Mouse (Mus musculus) forebrain, embryonic 10.5 days (tissue): ENCODE measurements around the gene Cpne5. TPM values are rescaled to one million over a fixed set of nuclear protein-coding genes. Genes with fewer than 3 reads are reported as not detected.
"Not testable (repeated sequence)": the region's sequence is repeated elsewhere in the genome, so short reads cannot be mapped to it uniquely, and the experiment has no call there.

ENCODE experiments used
- DNase-seq: peaks from one replicate; pipeline ENCODE4 v3.0.0-alpha.2; 2017; ENCODE audit warnings: low spot score; ENCODE audit errors: extremely low spot score
- H3K27ac ChIP-seq: fragments of 300-500 bp; sonication (generic); 2 replicates; pipeline ENCODE4 v1.5.1; 2016; ENCODE audit warnings: mild to moderate bottlenecking
- H3K27me3 ChIP-seq: fragments of 300-500 bp; sonication (generic); 2 replicates; pipeline ENCODE4 v1.6.1; 2016; ENCODE audit warnings: mild to moderate bottlenecking; ENCODE audit not compliant: poor library complexity, severe bottlenecking
- H3K36me3 ChIP-seq: fragments of 300-500 bp; sonication (generic); replicated peaks from 2 replicates; pipeline ENCODE4 v1.6.1; 2016; ENCODE audit warnings: mild to moderate bottlenecking, moderate library complexity
- H3K4me1 ChIP-seq: fragments of 300-500 bp; sonication (generic); 2 replicates; pipeline ENCODE4 v1.6.1; 2016
- H3K4me3 ChIP-seq: fragments of 300-500 bp; sonication (generic); 2 replicates; pipeline ENCODE4 v1.5.1; 2016; ENCODE audit warnings: mild to moderate bottlenecking, moderate library complexity
- H3K9me3 ChIP-seq: fragments of 300-500 bp; sonication (generic); 2 replicates; pipeline ENCODE4 v1.6.1; 2016; ENCODE audit warnings: mild to moderate bottlenecking, moderate library complexity
- WGBS: fragments of 180-500 bp; shearing (Covaris S2); methylation state at CpG from one replicate; pipeline ENCODE4 v1.1.7; 2016; 5-methylcytosine and 5-hydroxymethylcytosine counted together
- polyA plus RNA-seq: library from polyadenylated mRNA; unstranded; fragments of >200 nt; fragmentation: Nextera tagmentation; extraction: Ambion mirVana; gene quantifications from 2 replicates; pipeline ENCODE4 v1.2.1, GENCODE M21; 2016

The Cpne5 gene
- polyA plus RNA-seq, 1 experiment from 2014 or later: 5.3 TPM

DNA sequence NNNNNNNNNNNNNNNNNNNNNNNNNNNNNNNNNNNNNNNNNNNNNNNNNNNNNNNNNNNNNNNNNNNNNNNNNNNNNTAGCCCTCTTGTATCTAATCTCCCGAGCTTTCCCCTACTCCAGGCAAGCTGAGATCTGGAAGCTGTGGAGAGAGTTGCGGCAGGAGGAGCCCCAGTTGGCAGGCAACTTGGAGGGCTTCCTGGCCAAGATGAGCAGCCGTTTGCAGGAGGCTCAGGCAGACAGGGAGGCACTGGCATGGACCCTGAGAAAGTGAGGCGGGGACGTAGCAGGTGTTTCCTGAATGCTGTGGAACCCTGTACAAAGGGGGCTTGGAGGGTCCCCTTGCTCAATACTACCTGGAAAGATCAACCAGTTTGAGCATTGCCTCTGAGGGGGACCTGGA, 102.9 kb downstream of the Cpne5 start:
- Histone ChIP-seq H3K36me3 (no peaks in the 10 kb centered on the region), H3K27ac (no peak overlapping the region), H3K4me3 (no peak overlapping the region), H3K4me1 (peaks cover 20% of the 10 kb centered on the region), H3K27me3 (no peaks in the 10 kb centered on the region), H3K9me3 (no peaks in the 10 kb centered on the region)
- WGBS: 81% methylated on average over 5 of the region's 5 CpGs
- no peak for DNase-seq

DNA sequence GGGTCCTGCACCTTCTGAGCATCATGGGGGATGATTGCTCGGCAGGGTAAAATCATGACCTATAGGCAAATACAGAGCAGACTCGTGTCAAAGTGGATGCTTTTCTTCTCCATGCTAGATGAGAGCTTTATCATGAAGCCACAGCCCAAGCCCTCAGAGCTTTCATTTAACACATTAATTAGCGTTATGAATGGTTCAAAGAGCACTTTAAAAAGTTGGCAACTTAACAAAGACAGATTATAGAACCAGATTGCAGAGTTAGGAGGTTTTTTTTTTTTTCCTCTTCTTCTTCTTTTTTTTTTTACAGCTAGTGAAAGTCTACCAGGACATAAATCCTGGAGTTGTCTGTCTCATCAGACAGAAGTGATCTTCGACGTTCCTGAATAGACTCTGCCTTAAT, 108.6 kb downstream of the Cpne5 start:
- Histone ChIP-seq H3K9me3 (no peaks in the 10 kb centered on the region), H3K27me3 (no peaks in the 10 kb centered on the region), H3K27ac (no peak overlapping the region), H3K4me1 (peaks cover 30% of the 10 kb centered on the region), H3K4me3 (no peak overlapping the region), H3K36me3 (no peaks in the 10 kb centered on the region)
- 39% methylated on average over 5 of the region's 5 CpGs for WGBS
- no peak for DNase-seq

DNA sequence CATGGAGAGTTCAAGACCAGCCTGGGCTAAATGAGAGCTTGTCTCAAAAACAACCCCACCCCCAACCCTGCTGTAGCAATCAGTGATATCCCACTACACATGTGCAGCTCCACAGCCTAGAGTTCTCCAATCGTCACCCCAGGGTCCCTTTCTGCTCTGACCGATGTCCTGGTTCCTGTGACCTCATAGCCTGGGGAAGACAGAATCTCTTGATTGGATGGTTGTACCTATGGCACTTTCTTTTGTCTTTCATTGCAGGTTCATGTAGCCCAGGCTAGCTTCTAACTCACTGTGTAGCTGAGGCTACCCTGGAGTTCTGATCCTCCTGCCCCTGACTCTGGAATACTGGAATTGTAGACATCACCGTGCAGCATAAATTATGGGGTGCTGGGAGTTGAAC, 111.4 kb downstream of the Cpne5 start:
- no peak overlapping the region for H3K27ac ChIP-seq
- H3K36me3 ChIP-seq: no peaks in the 10 kb centered on the region
- no peak overlapping the region for H3K4me3 ChIP-seq
- no peaks in the 10 kb centered on the region for H3K9me3 ChIP-seq
- WGBS: 92% methylated on average over 3 of the region's 3 CpGs
- H3K4me1 ChIP-seq: peaks cover 16% of the 10 kb centered on the region
- no peaks in the 10 kb centered on the region for H3K27me3 ChIP-seq
- no peak for DNase-seq

DNA sequence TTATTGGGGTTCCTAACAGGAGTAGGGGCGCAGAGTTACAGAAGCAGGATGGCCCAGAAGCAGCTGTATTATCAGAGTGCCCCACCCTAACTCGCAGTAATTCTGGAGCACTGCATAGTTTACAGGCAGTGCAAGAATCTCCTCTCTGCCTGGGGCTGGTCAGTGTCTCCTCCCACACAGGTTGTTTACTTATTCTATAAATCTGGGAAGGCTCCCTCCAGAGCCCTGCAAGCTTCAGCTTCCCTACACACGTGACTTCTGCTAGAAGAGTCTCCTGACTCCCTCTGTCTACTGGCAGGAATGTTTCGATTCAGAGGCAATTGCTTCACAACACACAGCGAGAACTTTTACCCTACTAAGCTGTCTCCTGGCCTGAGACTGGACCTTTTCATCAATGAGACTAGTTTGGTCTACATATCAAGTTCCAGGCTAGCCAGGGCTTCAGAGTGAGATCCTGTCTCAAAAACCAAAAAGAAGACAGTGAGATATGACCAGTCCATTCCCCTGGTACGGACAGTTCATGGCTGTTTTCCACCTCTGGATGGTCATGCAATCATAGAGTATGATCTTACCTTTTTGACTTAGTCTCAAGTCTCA, 114.3 kb downstream of the Cpne5 start:
- H3K27ac ChIP-seq: no peak overlapping the region
- H3K4me1 ChIP-seq: no peaks in the 10 kb centered on the region
- H3K36me3 ChIP-seq: no peaks in the 10 kb centered on the region
- H3K4me3 ChIP-seq: no peak overlapping the region
- DNase-seq: no peak
- H3K9me3 ChIP-seq: no peaks in the 10 kb centered on the region
- WGBS: 83% methylated on average over 6 of the region's 6 CpGs
- H3K27me3 ChIP-seq: no peaks in the 10 kb centered on the region

DNA sequence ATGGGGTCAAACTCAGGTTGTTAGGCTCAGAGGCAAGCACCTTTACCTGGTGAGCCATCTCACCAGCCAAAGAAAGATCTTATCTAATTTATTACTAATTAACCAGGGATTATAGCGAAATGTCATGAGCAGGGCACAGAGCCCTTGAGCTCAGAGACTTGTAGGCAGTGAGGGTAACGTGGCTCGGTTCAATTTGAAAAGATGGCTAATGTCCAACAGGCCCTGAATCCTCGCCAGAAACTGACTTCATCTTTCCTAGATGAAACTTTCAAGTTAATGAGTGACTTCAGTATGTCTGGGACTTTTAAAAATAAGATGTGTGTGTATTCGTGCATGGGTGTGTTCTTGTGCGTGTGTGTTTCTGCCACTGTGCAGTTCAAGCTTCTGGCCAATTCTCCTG, 115.2 kb downstream of the Cpne5 start:
- Histone ChIP-seq H3K4me1 (no peaks in the 10 kb centered on the region), H3K27ac (no peak overlapping the region), H3K9me3 (no peaks in the 10 kb centered on the region), H3K4me3 (no peak overlapping the region), H3K36me3 (no peaks in the 10 kb centered on the region), H3K27me3 (no peaks in the 10 kb centered on the region)
- no peak for DNase-seq
- WGBS: 91% methylated on average over 6 of the region's 6 CpGs

DNA sequence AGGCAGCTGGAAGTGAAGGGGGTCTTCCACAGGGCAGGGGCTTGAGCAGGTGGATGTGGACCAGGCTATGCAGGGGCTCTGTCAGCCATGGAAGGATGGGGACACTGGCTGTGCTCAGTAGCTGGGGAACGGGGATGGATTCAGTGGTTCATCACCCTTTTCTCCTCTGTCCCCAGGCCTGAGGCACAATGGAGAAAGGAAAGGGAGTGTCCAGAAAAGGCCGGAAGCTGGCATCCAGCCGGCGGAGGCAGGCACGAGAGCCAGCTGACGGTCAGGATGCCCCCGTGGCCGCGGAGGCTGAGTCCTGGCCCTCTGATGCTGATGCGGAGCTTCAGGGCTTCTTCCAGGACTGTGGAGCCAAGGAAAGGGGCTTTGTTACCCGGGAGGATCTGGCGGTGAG, 117.3 kb downstream of the Cpne5 start:
- H3K4me3 ChIP-seq: no peak overlapping the region
- H3K27ac ChIP-seq: 0 out of 2 replicates have a peak overlapping the region, but pooled peaks have one; percentile 21
- H3K9me3 ChIP-seq: no peaks in the 10 kb centered on the region
- WGBS: 58% methylated on average over 12 of the region's 12 CpGs
- no peak for DNase-seq
- H3K27me3 ChIP-seq: no peaks in the 10 kb centered on the region
- no peaks in the 10 kb centered on the region for H3K4me1 ChIP-seq
- H3K36me3 ChIP-seq: no peaks in the 10 kb centered on the region

DNA sequence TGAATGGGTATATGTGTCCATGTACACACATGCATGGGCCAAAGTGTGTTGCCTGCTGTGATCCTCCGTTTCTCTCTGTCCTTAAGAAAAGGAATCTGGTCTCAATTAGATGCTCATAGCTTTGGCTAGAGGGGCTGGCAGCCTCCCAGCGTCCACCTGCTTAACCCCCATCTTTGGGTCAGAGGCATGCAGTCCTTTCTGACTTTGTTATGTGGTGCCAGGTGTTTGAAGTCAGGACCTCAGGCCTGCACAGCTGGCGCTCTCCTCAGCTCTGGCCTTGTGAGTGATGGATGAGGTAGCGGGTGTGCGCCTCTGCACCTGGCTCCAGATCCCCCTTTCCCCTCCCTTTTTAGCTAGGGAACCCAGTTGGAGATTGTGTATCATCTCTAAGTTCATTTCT, 119.9 kb downstream of the Cpne5 start:
- no peak overlapping the region for H3K4me3 ChIP-seq
- DNase-seq: no peak
- H3K27me3 ChIP-seq: no peaks in the 10 kb centered on the region
- no peaks in the 10 kb centered on the region for H3K9me3 ChIP-seq
- 72% methylated on average over 5 of the region's 5 CpGs for WGBS
- H3K36me3 ChIP-seq: no peaks in the 10 kb centered on the region
- no peaks in the 10 kb centered on the region for H3K4me1 ChIP-seq
- no peak overlapping the region for H3K27ac ChIP-seq

DNA sequence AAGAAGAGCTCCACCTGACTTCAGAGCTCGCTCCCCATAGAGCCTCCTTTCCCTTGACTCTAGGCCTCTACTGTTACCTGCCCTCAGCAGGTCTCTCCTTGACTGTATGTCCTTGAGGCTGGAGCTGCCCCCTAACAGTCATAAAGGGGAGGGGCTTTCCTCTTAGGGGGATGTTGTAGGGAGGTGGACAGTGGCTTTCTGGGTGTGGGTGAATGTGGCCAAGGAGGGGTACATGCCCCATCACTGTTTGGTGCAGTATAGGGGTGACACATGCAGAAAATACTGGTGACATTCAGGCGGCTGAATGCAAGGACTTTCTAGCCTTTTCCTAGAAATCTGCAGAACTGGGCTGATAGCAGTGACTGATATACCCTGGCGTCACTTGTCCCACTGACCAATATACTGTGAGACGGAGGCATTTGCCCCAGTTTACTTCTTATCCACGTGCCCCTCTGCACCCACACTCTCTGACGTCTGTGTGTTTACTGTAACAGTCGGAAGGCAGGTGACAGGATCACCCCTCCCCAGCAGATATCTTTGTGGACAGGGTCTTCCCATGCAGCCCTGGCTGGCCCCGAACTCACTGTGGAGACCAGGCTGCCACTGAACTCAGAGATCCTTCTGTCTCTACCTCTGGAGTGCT, 120.8 kb downstream of the Cpne5 start:
- H3K9me3 ChIP-seq: no peaks in the 10 kb centered on the region
- no peak for DNase-seq
- no peaks in the 10 kb centered on the region for H3K27me3 ChIP-seq
- H3K4me1 ChIP-seq: no peaks in the 10 kb centered on the region
- H3K36me3 ChIP-seq: no peaks in the 10 kb centered on the region
- no peak overlapping the region for H3K4me3 ChIP-seq
- no peak overlapping the region for H3K27ac ChIP-seq
- WGBS: 76% methylated on average over 8 of the region's 8 CpGs

DNA sequence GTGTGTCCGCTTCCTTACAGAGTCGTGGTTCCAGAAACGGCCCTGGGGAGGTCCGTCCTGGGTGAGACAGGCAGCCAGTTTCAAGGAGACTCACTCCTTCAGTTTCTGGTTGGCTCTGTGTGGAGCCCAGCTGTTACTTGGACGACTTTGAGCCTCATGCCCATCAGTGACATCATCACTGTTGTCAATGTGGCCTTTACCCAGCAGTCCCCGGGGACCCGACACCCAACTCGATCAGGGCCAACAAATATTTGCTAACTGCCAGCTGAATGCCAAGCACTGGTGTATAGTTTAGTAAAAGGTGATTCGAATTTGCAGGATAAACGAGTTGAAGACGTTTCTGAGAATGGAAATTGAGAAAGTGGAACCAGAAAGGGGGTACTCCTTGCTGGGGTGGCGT, 121.9 kb downstream of the Cpne5 start:
- Histone ChIP-seq H3K4me1 (no peaks in the 10 kb centered on the region), H3K9me3 (no peaks in the 10 kb centered on the region), H3K27me3 (no peaks in the 10 kb centered on the region), H3K4me3 (no peak overlapping the region), H3K36me3 (no peaks in the 10 kb centered on the region), H3K27ac (no peak overlapping the region)
- DNase-seq: no peak
- WGBS: 82% methylated on average over 12 of the region's 12 CpGs

DNA sequence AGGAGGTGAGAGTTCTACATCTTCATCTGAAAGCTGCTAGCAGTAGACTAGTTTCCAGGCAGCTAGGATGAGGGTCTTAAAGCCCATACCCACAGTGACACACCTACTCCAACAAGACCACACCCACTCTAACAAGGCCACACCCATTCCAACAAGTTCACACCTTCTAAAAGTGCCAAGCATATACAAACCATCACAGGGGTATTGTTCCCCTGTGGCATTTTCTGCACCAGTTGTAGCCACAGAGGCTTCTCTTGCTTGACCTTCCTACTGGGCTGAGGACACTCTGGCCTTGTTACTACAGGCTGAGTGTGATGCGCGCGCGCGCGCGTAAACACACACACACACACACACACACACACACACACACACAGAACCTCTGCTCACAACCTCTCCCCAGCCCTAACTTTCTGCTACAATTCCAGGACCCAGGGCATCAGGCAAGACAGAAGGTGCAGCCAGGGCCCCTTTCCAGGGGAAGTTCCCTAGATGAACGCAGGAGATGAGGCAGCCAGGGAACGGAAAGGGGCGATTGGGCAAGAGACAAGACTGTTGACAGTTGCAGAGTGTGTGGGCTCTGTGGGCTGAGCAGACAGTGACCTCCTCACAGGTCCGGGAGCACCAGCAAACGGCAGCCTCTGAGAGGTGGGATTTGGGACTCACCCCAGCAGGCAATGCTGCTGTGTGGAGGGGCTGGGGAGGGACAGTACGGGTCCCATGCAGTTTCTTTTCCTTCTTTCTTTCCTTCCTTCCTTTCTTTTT, 124.2 kb downstream of the Cpne5 start, which contains the start of gene Rab44:
TSS of gene Rab44 (plus strand) at position 555 of the 762 bp plus-strand sequence.
- Histone ChIP-seq H3K9me3 (no peaks in the 10 kb centered on the region), H3K36me3 (no peaks in the 10 kb centered on the region), H3K27me3 (no peaks in the 10 kb centered on the region), H3K27ac (no peak within 1 kb of the TSS), H3K4me3 (no peak within 1 kb of the TSS), H3K4me1 (no peaks in the 10 kb centered on the region)
- WGBS: 92% methylated on average over 13 of the region's 13 CpGs
- no peak for DNase-seq

DNA sequence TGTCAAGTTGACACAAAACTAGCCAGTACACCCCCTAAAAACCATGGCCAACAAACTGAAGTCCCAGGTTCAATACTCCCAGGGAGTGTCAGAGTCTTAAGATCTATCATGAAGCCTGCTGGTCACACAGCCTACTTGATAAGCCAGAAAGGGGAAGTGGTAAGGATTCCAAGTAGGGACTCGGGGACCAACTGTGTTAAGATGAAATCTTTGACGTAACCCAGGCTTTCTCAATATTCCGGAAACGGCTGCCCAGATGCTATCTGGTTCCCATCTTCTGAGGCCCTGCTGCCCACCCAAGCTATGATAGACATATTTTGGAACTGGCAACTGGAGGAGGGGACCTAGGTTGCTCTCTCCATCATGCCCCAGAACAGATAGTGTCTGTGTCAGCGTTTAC, 126.6 kb downstream of the Cpne5 start:
- no peak overlapping the region for H3K27ac ChIP-seq
- no peaks in the 10 kb centered on the region for H3K36me3 ChIP-seq
- H3K4me3 ChIP-seq: no peak overlapping the region
- H3K4me1 ChIP-seq: no peaks in the 10 kb centered on the region
- no peak for DNase-seq
- H3K27me3 ChIP-seq: no peaks in the 10 kb centered on the region
- 90% methylated on average over 5 of the region's 5 CpGs for WGBS
- no peaks in the 10 kb centered on the region for H3K9me3 ChIP-seq

DNA sequence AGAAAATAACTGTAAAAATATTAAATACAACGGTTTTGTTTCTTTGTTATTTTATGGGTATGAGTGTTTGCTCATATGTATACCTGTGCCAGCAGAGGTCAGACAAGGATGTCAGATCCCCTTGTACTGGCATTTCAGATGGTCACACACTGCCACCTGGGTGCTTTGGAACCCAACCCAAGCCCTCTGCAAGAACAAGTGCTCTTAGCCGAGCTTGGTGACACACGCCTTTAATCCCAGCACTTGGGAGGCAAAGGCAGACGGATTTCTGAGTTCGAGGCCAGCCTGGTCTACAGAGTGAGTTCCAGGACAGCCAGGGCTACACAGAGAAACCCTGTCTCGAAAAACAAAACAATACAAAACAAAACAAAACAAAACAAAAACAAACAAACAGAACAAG, 127.6 kb downstream of the Cpne5 start:
- WGBS: 83% methylated on average over 6 of the region's 6 CpGs
- not testable (repeated sequence) for DNase-seq, H3K27me3 ChIP-seq, H3K9me3 ChIP-seq, H3K27ac ChIP-seq, H3K36me3 ChIP-seq, H3K4me3 ChIP-seq, H3K4me1 ChIP-seq
